Comparison of ENCODE assay signal across 30 mouse cellular contexts in the genomic region with DNA sequence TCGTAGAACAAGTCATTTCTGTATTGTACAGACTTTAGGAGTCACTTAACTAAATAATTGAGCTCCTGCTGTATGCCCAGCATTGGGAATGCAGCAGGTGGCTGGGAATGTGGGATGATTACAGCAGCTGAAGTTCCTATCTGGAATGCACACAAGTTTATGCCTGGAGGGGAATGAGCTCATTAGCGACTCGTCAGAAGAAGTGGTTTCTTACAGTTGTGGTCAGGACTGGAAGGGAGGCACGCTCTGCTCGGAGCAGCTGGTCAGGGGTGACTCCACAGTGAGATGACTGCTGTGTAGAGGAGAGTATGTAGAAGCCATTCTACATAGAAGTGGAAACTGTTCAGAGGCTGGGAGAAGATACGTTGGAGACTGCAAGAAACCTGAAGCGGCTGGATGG. TPM values are rescaled to one million over a fixed set of nuclear protein-coding genes. Genes with fewer than 3 reads are reported as not detected.
DNase-seq lines count a peak whose midpoint lies in the region; ATAC-seq and TF ChIP-seq lines count a peak whose summit lies in the region.
"Had no signal": no experiment of that assay in that cellular context is flagged by ENCODE, and none has a peak within 500 bp of the region (broad histone marks: within the 10 kb centered on the region; RNA-seq: fewer than 3 reads in every experiment).

No protein-coding gene starts in this region.

- no peak overlapping the region for H3ac ChIP-seq in C2C12 (ENCODE audit: control insufficient read depth, insufficient read length, low read depth)

- H3K4me1 ChIP-seq in limb, embryonic 12.5 days (replicated peaks), result 0 out of 2 replicates have a peak, but pooled peaks cover 2% of the 10 kb centered on the region
- no peaks in the 10 kb centered on the region for H3K4me1 ChIP-seq in limb, embryonic 10.5 days
- H3K4me1 ChIP-seq in stomach, embryonic 16.5 days (ENCODE audit: control insufficient read depth, insufficient read depth, low read length), result 0 out of 2 replicates have a peak, but pooled peaks cover 2% of the 10 kb centered on the region
- no peaks in the 10 kb centered on the region for H3K4me1 ChIP-seq in midbrain, embryonic 10.5 days

- no peak overlapping the region for H3K4me3 ChIP-seq in limb, embryonic 12.5 days (replicated peaks)
- H3K4me3 ChIP-seq in limb, embryonic 10.5 days, result no peak overlapping the region
- no peak overlapping the region for H3K4me3 ChIP-seq in C2C12 (ENCODE audit: insufficient read depth, poor library complexity, severe bottlenecking)
- no peak overlapping the region for H3K4me3 ChIP-seq in stomach, embryonic 16.5 days (replicated peaks; ENCODE audit: low read length)
- H3K4me3 ChIP-seq in midbrain, embryonic 10.5 days, result no peak overlapping the region
- H3K4me3 ChIP-seq: embryonic facial prominence, embryonic 15.5 days; limb, embryonic 15.5 days; midbrain, embryonic 12.5 days had no signal

- ATAC-seq in limb, embryonic 12.5 days (ENCODE audit: insufficient number of reproducible peaks, insufficient read depth, low FRiP score, low TSS enrichment, low read depth), result no peak
- ATAC-seq in common myeloid progenitor, adult 5-6 weeks (replicated peaks; ENCODE audit: low read depth, poor library complexity, severe bottlenecking), result 0 out of 2 replicates have a peak, but pooled peaks have one; percentile 56
- peak; percentile 44; the same call in 1 of the 2 replicates for ATAC-seq in stomach, embryonic 16.5 days (ENCODE audit: insufficient read depth, low FRiP score)
- ATAC-seq: CD4-positive, CD25-positive, alpha-beta regulatory T cell, adult 4 months; forebrain, embryonic 16.5 days had no signal

- H3K4me2 ChIP-seq in limb, embryonic 12.5 days, result no peak overlapping the region
- H3K4me2 ChIP-seq in stomach, embryonic 16.5 days (ENCODE audit: low read depth, low read length), result no peak overlapping the region
- H3K4me2 ChIP-seq: embryonic facial prominence, embryonic 15.5 days; hindbrain, embryonic 14.5 days; limb, embryonic 15.5 days; lung, embryonic 14.5 days; midbrain, embryonic 12.5 days had no signal

- peaks cover 5% of the 10 kb centered on the region; the same call in 1 of the 2 replicates for H3K36me3 ChIP-seq in limb, embryonic 12.5 days
- H3K36me3 ChIP-seq in limb, embryonic 10.5 days, result no peaks in the 10 kb centered on the region
- H3K36me3 ChIP-seq in C2C12 (ENCODE audit: control insufficient read depth, insufficient read depth), result no peaks in the 10 kb centered on the region
- no peaks in the 10 kb centered on the region for H3K36me3 ChIP-seq in stomach, embryonic 16.5 days (ENCODE audit: control insufficient read depth, insufficient read depth, low read length)
- H3K36me3 ChIP-seq in midbrain, embryonic 10.5 days, result no peaks in the 10 kb centered on the region
- H3K36me3 ChIP-seq: embryonic facial prominence, embryonic 15.5 days; limb, embryonic 15.5 days; midbrain, embryonic 12.5 days had no signal

- H3K27ac ChIP-seq in limb, embryonic 12.5 days, result peak overlapping the region; percentile 29; the same call in 1 of the 2 replicates
- H3K27ac ChIP-seq in limb, embryonic 10.5 days, result no peak overlapping the region
- H3K27ac ChIP-seq in stomach, embryonic 16.5 days (ENCODE audit: low read length), result no peak overlapping the region
- no peak overlapping the region for H3K27ac ChIP-seq in midbrain, embryonic 10.5 days (replicated peaks)
- H3K27ac ChIP-seq: embryonic facial prominence, embryonic 15.5 days; hindbrain, embryonic 14.5 days; limb, embryonic 15.5 days; liver, embryonic 14.5 days; midbrain, embryonic 12.5 days had no signal

- no peak for TF ChIP-seq CTCF in C2C12 (IDR thresholded peaks at IDR 0.05; ENCODE audit: control insufficient read depth, insufficient read depth, insufficient read length)

- peaks cover 2% of the 10 kb centered on the region for H3K79me3 ChIP-seq in C2C12 (ENCODE audit: low read depth)

- no peak overlapping the region for H3K9ac ChIP-seq in limb, embryonic 12.5 days (replicated peaks)
- no peak overlapping the region for H3K9ac ChIP-seq in stomach, embryonic 16.5 days (ENCODE audit: low read length)
- H3K9ac ChIP-seq: embryonic facial prominence, embryonic 15.5 days; hindbrain, embryonic 14.5 days; limb, embryonic 15.5 days; liver, embryonic 14.5 days; lung, embryonic 14.5 days; midbrain, embryonic 12.5 days had no signal

- H3K79me2 ChIP-seq in C2C12 (ENCODE audit: control insufficient read depth, insufficient read depth), result peaks cover 43% of the 10 kb centered on the region

- no peak for DNase-seq in limb, embryonic 10.5 days (ENCODE audit: low spot score)
- no peak for DNase-seq in lung, postnatal 36 days
- DNase-seq in midbrain, embryonic 10.5 days (ENCODE audit: low spot score), result no peak
- DNase-seq: adrenal gland, postnatal 10 days; cerebellum, adult 18-20 months; cerebellum, postnatal 25 days; embryo, embryonic 11 days; gastrocnemius, postnatal 14 days; heart, adult 18-20 months; heart, postnatal 36 days; kidney, adult 9 months; kidney, postnatal 25 days; layer of hippocampus, postnatal 36 days; lung, embryonic 14.5 days; lung, postnatal 4 days; right cerebral cortex, postnatal 14 days; spleen, adult 18-20 months; thymus, adult 18-20 months; thymus, postnatal 36 days had no signal

- 74% methylated on average over 7 of the region's 7 CpGs for WGBS in limb, embryonic 12.5 days
- WGBS in limb, embryonic 10.5 days, result 84% methylated on average over 7 of the region's 7 CpGs
- 73% methylated on average over 7 of the region's 7 CpGs for WGBS in stomach, embryonic 16.5 days
- 91% methylated on average over 7 of the region's 7 CpGs for WGBS in midbrain, embryonic 10.5 days

- H3K9me3 ChIP-seq in limb, embryonic 12.5 days, result no peaks in the 10 kb centered on the region
- H3K9me3 ChIP-seq in limb, embryonic 10.5 days (replicated peaks), result no peaks in the 10 kb centered on the region
- H3K9me3 ChIP-seq in stomach, embryonic 16.5 days (replicated peaks; ENCODE audit: control insufficient read depth, low read length), result no peaks in the 10 kb centered on the region
- no peaks in the 10 kb centered on the region for H3K9me3 ChIP-seq in midbrain, embryonic 10.5 days (replicated peaks)
- H3K9me3 ChIP-seq: embryonic facial prominence, embryonic 15.5 days; limb, embryonic 15.5 days; midbrain, embryonic 12.5 days had no signal

- no peaks in the 10 kb centered on the region for H3K27me3 ChIP-seq in limb, embryonic 12.5 days
- H3K27me3 ChIP-seq in limb, embryonic 10.5 days (ENCODE audit: low read depth, poor library complexity, severe bottlenecking), result no peaks in the 10 kb centered on the region
- H3K27me3 ChIP-seq in C2C12 (ENCODE audit: control insufficient read depth, insufficient read depth, insufficient read length), result no peaks in the 10 kb centered on the region
- no peaks in the 10 kb centered on the region for H3K27me3 ChIP-seq in stomach, embryonic 16.5 days (ENCODE audit: control insufficient read depth, insufficient read depth, low read length)
- H3K27me3 ChIP-seq in midbrain, embryonic 10.5 days (ENCODE audit: low read depth, poor library complexity, severe bottlenecking), result no peaks in the 10 kb centered on the region
- H3K27me3 ChIP-seq: embryonic facial prominence, embryonic 15.5 days; limb, embryonic 15.5 days; midbrain, embryonic 12.5 days had no signal

TF ChIP-seq in C2C12, 6 proteins besides CTCF, POLR2A, EP300 and RAD21:
- TF ChIP-seq CEBPB (IDR thresholded peaks at IDR 0.05; ENCODE audit: low read depth) (no peak), MYOD1 (IDR thresholded peaks at IDR 0.05; ENCODE audit: control insufficient read depth, insufficient read length, low read depth) (peak; percentile 87)

RNA-seq across cellular contexts. Expression of gene Pknox1, which starts 10.1 kb away (rescaled TPM):
- 35.4 and 39.3 TPM in 2 replicates for polyA plus RNA-seq in limb, embryonic 12.5 days (2016; fragmentation: Nextera tagmentation; extraction: Ambion mirVana)
- 37.6 and 40.2 TPM in 2 replicates for polyA plus RNA-seq in limb, embryonic 10.5 days (2016; fragmentation: Nextera tagmentation; extraction: Ambion mirVana)
- polyA plus RNA-seq in C2C12 (2012; fragmentation: generic; extraction: Trizol), result 13.6 TPM
- 23.1 and 25.1 TPM in 2 replicates for total RNA-seq in common myeloid progenitor, adult 5-6 weeks (2017)
- polyA plus RNA-seq in stomach, embryonic 16.5 days (2015; fragmentation: Nextera tagmentation; extraction: Ambion mirVana), result 33.4 and 34.5 TPM in 2 replicates
- polyA plus RNA-seq in midbrain, embryonic 10.5 days (2016; fragmentation: Nextera tagmentation; extraction: Ambion mirVana), result 17.5 and 18.0 TPM in 2 replicates

RNA-seq across cellular contexts. Expression of gene Ndufv3, which starts 54.7 kb away (rescaled TPM):
- 241 and 250 TPM in 2 replicates for polyA plus RNA-seq in limb, embryonic 12.5 days (2016; fragmentation: Nextera tagmentation; extraction: Ambion mirVana)
- polyA plus RNA-seq in limb, embryonic 10.5 days (2016; fragmentation: Nextera tagmentation; extraction: Ambion mirVana), result 201 and 213 TPM in 2 replicates
- 178 TPM for polyA plus RNA-seq in C2C12 (2012; fragmentation: generic; extraction: Trizol)
- total RNA-seq in common myeloid progenitor, adult 5-6 weeks (2017), result 182 and 243 TPM in 2 replicates
- 311 and 321 TPM in 2 replicates for polyA plus RNA-seq in stomach, embryonic 16.5 days (2015; fragmentation: Nextera tagmentation; extraction: Ambion mirVana)
- polyA plus RNA-seq in midbrain, embryonic 10.5 days (2016; fragmentation: Nextera tagmentation; extraction: Ambion mirVana), result 249 and 258 TPM in 2 replicates

RNA-seq across cellular contexts. Expression of gene Wdr4, which starts 54.9 kb away (rescaled TPM):
- 42.0 and 43.6 TPM in 2 replicates for polyA plus RNA-seq in limb, embryonic 12.5 days (2016; fragmentation: Nextera tagmentation; extraction: Ambion mirVana)
- 69.5 and 73.2 TPM in 2 replicates for polyA plus RNA-seq in limb, embryonic 10.5 days (2016; fragmentation: Nextera tagmentation; extraction: Ambion mirVana)
- 48.5 TPM for polyA plus RNA-seq in C2C12 (2012; fragmentation: generic; extraction: Trizol)
- total RNA-seq in common myeloid progenitor, adult 5-6 weeks (2017), result 15.1 and 18.3 TPM in 2 replicates
- polyA plus RNA-seq in stomach, embryonic 16.5 days (2015; fragmentation: Nextera tagmentation; extraction: Ambion mirVana), result 33.8 and 42.3 TPM in 2 replicates
- 70.2 and 76.7 TPM in 2 replicates for polyA plus RNA-seq in midbrain, embryonic 10.5 days (2016; fragmentation: Nextera tagmentation; extraction: Ambion mirVana)
